9 mouse cellular contexts compared by ENCODE assay signal in genomic region chr3:104059001-104059622, GRCm38 (mm10).
DNase-seq lines count a peak whose midpoint lies in the region; ATAC-seq and TF ChIP-seq lines count a peak whose summit lies in the region.
"Had no signal": no experiment of that assay in that cellular context is flagged by ENCODE, and none has a peak within 500 bp of the region (broad histone marks: within the 10 kb centered on the region; RNA-seq: fewer than 3 reads in every experiment).

No protein-coding gene starts in this region.

- DNase-seq in testis, postnatal 14 days (ENCODE audit: low spot score) = peak; percentile 10
- DNase-seq in testis, postnatal 10 days (ENCODE audit: low spot score) = no peak
- DNase-seq in frontal cortex, postnatal 36 days (ENCODE audit: low spot score in 2 of 2) = peak; percentile 42 to 69
- DNase-seq in left cerebral cortex, postnatal 25 days (ENCODE audit: low spot score in 2 of 2) = peak; percentile 47 to 91
- DNase-seq in kidney, adult 2 months = no peak
- DNase-seq in adrenal gland, postnatal 36 days = no peak

- no peaks in the 10 kb centered on the region for H3K27me3 ChIP-seq in intestine, embryonic 15.5 days (replicated peaks)
- no peaks in the 10 kb centered on the region for H3K27me3 ChIP-seq in kidney, adult 2 months (replicated peaks; ENCODE audit: control insufficient read depth, insufficient read depth, low read length)
- no peaks in the 10 kb centered on the region for H3K27me3 ChIP-seq in heart, embryonic 12.5 days (replicated peaks)
- H3K27me3 ChIP-seq: CH12.LX had no signal

- H3K27ac ChIP-seq in intestine, embryonic 15.5 days = no peak overlapping the region
- no peak overlapping the region for H3K27ac ChIP-seq in kidney, adult 2 months (ENCODE audit: insufficient read depth, low read depth, low read length)
- no peak overlapping the region for H3K27ac ChIP-seq in heart, embryonic 12.5 days (ENCODE audit: poor library complexity, severe bottlenecking)

- intact Hi-C loops in left cerebral cortex, postnatal 25 days (cut with DNase I) = no loop called here

- no peaks in the 10 kb centered on the region for H3K9me3 ChIP-seq in intestine, embryonic 15.5 days
- no peaks in the 10 kb centered on the region for H3K9me3 ChIP-seq in heart, embryonic 12.5 days (replicated peaks)

- no peak overlapping the region for H3K4me2 ChIP-seq in intestine, embryonic 15.5 days (replicated peaks)
- no peak overlapping the region for H3K4me2 ChIP-seq in heart, embryonic 12.5 days

- 79% methylated on average over 6 of the region's 6 CpGs for WGBS in intestine, embryonic 15.5 days
- WGBS in kidney, adult 2 months = 63% methylated on average over 6 of the region's 6 CpGs
- WGBS in heart, embryonic 12.5 days = 64% methylated on average over 6 of the region's 6 CpGs

- no peaks in the 10 kb centered on the region for H3K4me1 ChIP-seq in intestine, embryonic 15.5 days (replicated peaks)
- no peaks in the 10 kb centered on the region for H3K4me1 ChIP-seq in kidney, adult 2 months (ENCODE audit: control insufficient read depth, insufficient read depth, low read length)
- H3K4me1 ChIP-seq in heart, embryonic 12.5 days (replicated peaks) = 0 out of 2 replicates have a peak, but pooled peaks cover 6% of the 10 kb centered on the region

- TF ChIP-seq CTCF in kidney, adult 2 months (conservative IDR thresholded peaks at IDR 0.05; ENCODE audit: insufficient read depth, insufficient read length, low read depth, low read length) = no peak

- H3K9ac ChIP-seq in intestine, embryonic 15.5 days = no peak overlapping the region
- no peak overlapping the region for H3K9ac ChIP-seq in heart, embryonic 12.5 days

- no peak for ATAC-seq in intestine, embryonic 15.5 days
- no peak for ATAC-seq in heart, embryonic 12.5 days (ENCODE audit: insufficient number of reproducible peaks, low FRiP score)

- H3K4me3 ChIP-seq in intestine, embryonic 15.5 days (replicated peaks) = no peak overlapping the region
- H3K4me3 ChIP-seq in kidney, adult 2 months (ENCODE audit: insufficient read depth, low read depth, low read length) = no peak overlapping the region
- H3K4me3 ChIP-seq in heart, embryonic 12.5 days = no peak overlapping the region

- no peak for TF ChIP-seq POLR2A in kidney, adult 2 months (IDR thresholded peaks at IDR 0.05; ENCODE audit: low read depth, low read length)

- no peaks in the 10 kb centered on the region for H3K36me3 ChIP-seq in intestine, embryonic 15.5 days
- H3K36me3 ChIP-seq in kidney, adult 2 months (ENCODE audit: control insufficient read depth, insufficient read depth, low read length) = no peaks in the 10 kb centered on the region
- H3K36me3 ChIP-seq in heart, embryonic 12.5 days = peaks cover 14% of the 10 kb centered on the region; the same call in 1 of the 2 replicates

Comparison
In these comparisons a context has a peak if more than half of its experiments do, and no peak if none do; other contexts are left out.
1. DNase-seq: peak in testis, postnatal 14 days (single experiment), frontal cortex, postnatal 36 days (2 of 2) and left cerebral cortex, postnatal 25 days (2 of 2); none in testis, postnatal 10 days (single experiment), kidney, adult 2 months (single experiment) and adrenal gland, postnatal 36 days (0 of 2).